Mouse (Mus musculus) ES-E14 (cell line): ENCODE results near the gene Gsta4.
"Not testable (repeated sequence)": the region's sequence is repeated elsewhere in the genome, so short reads cannot be mapped to it uniquely, and the experiment has no call there.

Experiments
- CHD2 ChIP-seq: IDR thresholded peaks from 2 replicates; pipeline ENCODE4 v1.6.1; 2014; ENCODE audit warnings: mild to moderate bottlenecking, low read depth, low read length, inconsistent platforms
- HCFC1 ChIP-seq: IDR thresholded peaks from 2 replicates; pipeline ENCODE4 v1.6.1; 2012; ENCODE audit warnings: low read length, inconsistent platforms, borderline replicate concordance; ENCODE audit not compliant: insufficient read depth
- MAFK ChIP-seq: IDR thresholded peaks from 2 replicates; pipeline ENCODE4 v1.6.1; 2014; ENCODE audit warnings: mild to moderate bottlenecking, low read depth, low read length, inconsistent platforms; ENCODE audit not compliant: insufficient read depth
- ZC3H11A ChIP-seq: IDR thresholded peaks from 2 replicates; pipeline ENCODE4 v1.6.1; 2012; ENCODE audit warnings: low read depth, mild to moderate bottlenecking, inconsistent platforms, low read length, borderline replicate concordance
- ZNF384 ChIP-seq: IDR thresholded peaks from 2 replicates; pipeline ENCODE4 v1.6.1; 2012; ENCODE audit warnings: low read depth, low read length, inconsistent platforms

DNA sequence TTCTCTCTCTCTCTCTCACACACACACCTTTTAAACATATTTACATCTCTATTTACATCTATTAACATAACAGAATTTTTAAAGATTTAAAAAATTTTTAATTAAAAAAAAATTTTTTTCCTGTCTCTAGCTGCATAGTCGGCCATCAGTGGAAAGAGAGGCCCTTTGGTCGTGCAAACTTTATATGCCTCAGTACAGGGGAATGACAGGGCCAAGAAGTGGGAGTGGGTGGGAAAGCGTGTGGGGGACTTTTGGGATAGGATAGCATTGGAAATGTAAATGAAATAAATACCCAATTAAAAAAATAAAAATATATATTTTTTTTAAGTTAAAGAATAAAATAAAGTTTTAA, 7.7 kb upstream of the Gsta4 start:
- TF ChIP-seq CHD2, ZNF384, HCFC1, ZC3H11A, MAFK: not testable (repeated sequence)
